Mouse (Mus musculus): Measurements from ENCODE around the gene Camk1. TPM values are rescaled to one million over a fixed set of nuclear protein-coding genes. Genes with fewer than 3 reads are reported as not detected.

Gene Camk1
- polyA plus RNA-seq, 1 experiment: 2.4 TPM

DNA sequence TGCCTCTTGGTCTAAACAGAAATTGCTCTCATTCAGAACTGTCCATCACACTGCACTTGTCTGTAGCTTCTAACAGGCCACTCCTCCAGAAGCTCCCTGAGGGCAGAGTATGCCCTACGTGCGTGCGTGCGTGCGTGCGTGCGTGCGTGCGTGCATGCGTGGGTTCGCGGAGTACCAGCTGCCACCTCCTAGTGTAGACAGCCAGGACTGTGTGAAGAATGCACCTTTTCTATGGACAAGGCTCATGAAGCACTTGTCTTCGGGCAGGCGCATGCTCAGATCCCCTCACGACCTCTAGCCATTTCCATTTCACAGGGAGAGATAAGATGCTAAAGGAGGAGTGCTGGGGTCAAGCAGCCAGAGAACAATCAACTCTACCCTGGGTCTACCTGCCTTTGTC lies 54.4 kb downstream of the Camk1 start:
- TF ChIP-seq CTCF (IDR thresholded peaks at IDR 0.05; ENCODE audit: control insufficient read depth, insufficient read depth, insufficient replicate concordance, low read depth, low read length) (no peak), POLR2A (IDR thresholded peaks at IDR 0.05; ENCODE audit: control insufficient read depth, low read depth, low read length) (no peak)
- Histone ChIP-seq H3K36me3 (ENCODE audit: control insufficient read depth, insufficient read depth, low read length) (no peaks in the 10 kb centered on the region), H3K4me3 (ENCODE audit: control insufficient read depth, low read depth, low read length) (no peak overlapping the region), H3K27ac (ENCODE audit: control insufficient read depth, insufficient read depth, low read depth, low read length) (no peak overlapping the region), H3K27me3 (ENCODE audit: control insufficient read depth, insufficient read depth, low read length) (no peaks in the 10 kb centered on the region), H3K4me1 (ENCODE audit: control insufficient read depth, insufficient read depth, low read length) (peaks cover under 1% of the 10 kb centered on the region; the same call in 1 of the 2 replicates)

DNA sequence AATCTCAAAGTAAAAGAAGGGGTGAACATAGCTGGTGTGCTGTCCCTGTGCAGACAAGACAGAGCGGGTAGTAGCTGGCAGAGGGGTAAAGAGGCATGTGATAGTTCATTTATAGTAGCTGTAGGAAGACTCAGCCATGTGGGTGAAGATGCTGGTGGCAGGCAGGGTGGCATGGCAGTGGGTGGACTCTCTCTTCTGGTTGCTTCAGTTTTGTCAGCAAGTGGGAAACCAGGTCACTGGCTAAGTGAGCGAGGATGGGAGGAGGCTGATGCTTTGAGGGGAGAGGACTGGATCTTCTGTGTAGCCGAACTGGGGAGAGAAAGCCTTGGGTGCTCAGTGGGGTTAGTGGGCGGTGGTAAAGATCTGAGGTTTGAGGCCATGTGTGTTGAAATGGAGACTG lies 56.5 kb downstream of the Camk1 start:
- Histone ChIP-seq H3K36me3 (ENCODE audit: control insufficient read depth, insufficient read depth, low read length) (no peaks in the 10 kb centered on the region), H3K27me3 (ENCODE audit: control insufficient read depth, insufficient read depth, low read length) (no peaks in the 10 kb centered on the region), H3K27ac (ENCODE audit: control insufficient read depth, insufficient read depth, low read depth, low read length) (no peak overlapping the region), H3K4me1 (ENCODE audit: control insufficient read depth, insufficient read depth, low read length) (peaks cover 19% of the 10 kb centered on the region), H3K4me3 (ENCODE audit: control insufficient read depth, low read depth, low read length) (no peak overlapping the region)
- TF ChIP-seq CTCF (IDR thresholded peaks at IDR 0.05; ENCODE audit: control insufficient read depth, insufficient read depth, insufficient replicate concordance, low read depth, low read length) (no peak), POLR2A (IDR thresholded peaks at IDR 0.05; ENCODE audit: control insufficient read depth, low read depth, low read length) (no peak)

DNA sequence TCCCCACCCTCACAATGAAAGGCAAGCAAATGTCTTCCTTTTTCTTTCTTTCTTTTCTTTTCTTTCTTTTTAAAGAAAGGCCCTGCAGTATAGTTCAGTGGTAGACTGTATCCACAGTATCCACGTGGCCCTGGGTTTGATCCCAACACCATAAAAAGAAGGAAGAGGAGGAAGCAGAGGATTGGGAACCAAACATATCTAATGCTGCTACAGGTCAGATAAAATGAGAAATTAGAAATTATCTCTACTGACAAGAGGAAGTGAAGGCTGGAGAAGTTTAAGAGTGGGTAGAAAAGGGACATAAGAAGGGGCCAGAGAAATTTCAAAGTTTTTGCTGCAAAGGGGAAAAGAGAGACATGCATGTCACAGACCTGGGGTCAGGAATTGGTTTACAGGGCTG lies 57.5 kb downstream of the Camk1 start:
- H3K27ac ChIP-seq (ENCODE audit: control insufficient read depth, insufficient read depth, low read depth, low read length): no peak overlapping the region
- H3K36me3 ChIP-seq (ENCODE audit: control insufficient read depth, insufficient read depth, low read length): no peaks in the 10 kb centered on the region
- peaks cover 20% of the 10 kb centered on the region for H3K4me1 ChIP-seq (ENCODE audit: control insufficient read depth, insufficient read depth, low read length)
- H3K27me3 ChIP-seq (ENCODE audit: control insufficient read depth, insufficient read depth, low read length): no peaks in the 10 kb centered on the region
- no peak overlapping the region; the same call in 1 of the 2 replicates for H3K4me3 ChIP-seq (ENCODE audit: control insufficient read depth, low read depth, low read length)
- TF ChIP-seq POLR2A (IDR thresholded peaks at IDR 0.05; ENCODE audit: control insufficient read depth, low read depth, low read length) (no peak), CTCF (IDR thresholded peaks at IDR 0.05; ENCODE audit: control insufficient read depth, insufficient read depth, insufficient replicate concordance, low read depth, low read length) (no peak)

DNA sequence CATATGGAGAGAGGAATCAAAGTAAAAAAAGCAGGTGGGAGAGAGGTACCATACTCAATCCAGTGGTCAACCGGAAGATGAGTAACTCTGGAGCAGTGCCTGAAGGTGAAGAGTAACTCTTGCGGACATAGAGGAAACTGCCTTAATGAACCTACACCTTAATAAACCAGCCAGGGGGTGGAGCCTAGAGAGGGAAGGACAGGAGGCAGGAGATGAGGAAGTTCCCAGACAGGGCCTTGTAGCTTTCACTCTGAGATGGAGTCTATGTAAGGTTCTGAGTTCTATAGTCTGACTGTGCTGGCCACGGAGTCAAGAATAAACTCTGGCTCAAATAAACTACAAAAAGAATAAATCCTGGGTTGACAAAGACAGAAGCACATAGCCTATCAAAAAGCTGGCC lies 58.9 kb downstream of the Camk1 start:
- Histone ChIP-seq H3K27me3 (ENCODE audit: control insufficient read depth, insufficient read depth, low read length) (no peaks in the 10 kb centered on the region), H3K4me1 (ENCODE audit: control insufficient read depth, insufficient read depth, low read length) (peaks cover 20% of the 10 kb centered on the region), H3K36me3 (ENCODE audit: control insufficient read depth, insufficient read depth, low read length) (no peaks in the 10 kb centered on the region), H3K4me3 (ENCODE audit: control insufficient read depth, low read depth, low read length) (no peak overlapping the region), H3K27ac (ENCODE audit: control insufficient read depth, insufficient read depth, low read depth, low read length) (no peak overlapping the region)
- TF ChIP-seq POLR2A (IDR thresholded peaks at IDR 0.05; ENCODE audit: control insufficient read depth, low read depth, low read length): no peak
- no peak for TF ChIP-seq CTCF (IDR thresholded peaks at IDR 0.05; ENCODE audit: control insufficient read depth, insufficient read depth, insufficient replicate concordance, low read depth, low read length)

Other genes with a start within 250 kb of the Camk1 start
- gene Lhfpl4, start 148.6 kb downstream of the Camk1 start, polyA plus RNA-seq (2012; rRNA removed): 0.49 and 0.65 TPM in 2 replicates
- 28.6 and 29.8 TPM in 2 replicates for gene Mtmr14, start 106.1 kb downstream of the Camk1 start, polyA plus RNA-seq (2012; rRNA removed)
- 0.34 and 0.58 TPM in 2 replicates for gene Cpne9, start 61.7 kb downstream of the Camk1 start, polyA plus RNA-seq (2012; rRNA removed)
- gene Brpf1, start 36.8 kb downstream of the Camk1 start, polyA plus RNA-seq (2012; rRNA removed): 11.7 and 12.4 TPM in 2 replicates
- gene Ogg1, start 17.0 kb downstream of the Camk1 start, polyA plus RNA-seq (2012; rRNA removed): 30.0 and 31.0 TPM in 2 replicates
- gene Tada3, start 33.9 kb upstream of the Camk1 start, polyA plus RNA-seq (2012; rRNA removed): 42.3 and 50.3 TPM in 2 replicates
- 14.4 and 15.3 TPM in 2 replicates for gene Arpc4, start 34.1 kb upstream of the Camk1 start, polyA plus RNA-seq (2012; rRNA removed)
- 133 and 137 TPM in 2 replicates for gene Ttll3, start 45.3 kb upstream of the Camk1 start, polyA plus RNA-seq (2012; rRNA removed)
- gene Rpusd3, start 75.4 kb upstream of the Camk1 start, polyA plus RNA-seq (2012; rRNA removed): 28.3 and 32.4 TPM in 2 replicates
- 1.7 and 5.7 TPM in 2 replicates for gene Cidec, start 91.8 kb upstream of the Camk1 start, polyA plus RNA-seq (2012; rRNA removed)
- 51.8 and 62.2 TPM in 2 replicates for gene Jagn1, start 98.6 kb upstream of the Camk1 start, polyA plus RNA-seq (2012; rRNA removed)
- 6.1 and 7.8 TPM in 2 replicates for gene Il17re, start 114.5 kb upstream of the Camk1 start, polyA plus RNA-seq (2012; rRNA removed)
- gene Il17rc, start 127.4 kb upstream of the Camk1 start, polyA plus RNA-seq (2012; rRNA removed): 3.7 and 4.9 TPM in 2 replicates
- 4.6 and 5.0 TPM in 2 replicates for gene Creld1, start 139.3 kb upstream of the Camk1 start, polyA plus RNA-seq (2012; rRNA removed)
- gene Prrt3, start 157.9 kb upstream of the Camk1 start, polyA plus RNA-seq (2012; rRNA removed): 0.05 and 0.19 TPM in 2 replicates
- gene Emc3, start 187.7 kb upstream of the Camk1 start, polyA plus RNA-seq (2012; rRNA removed): 30.9 and 32.9 TPM in 2 replicates
- 17.7 and 19.5 TPM in 2 replicates for gene Fancd2, start 187.7 kb upstream of the Camk1 start, polyA plus RNA-seq (2012; rRNA removed)

All from testis, adult 2 months (tissue).